Mouse (Mus musculus): ENCODE measurements at regions not wholly inside any gene's neighbourhood (a gene's known extent, or its start where the extent isn't known, plus 50 kb on each side); places are given as distances from the start of the nearest gene placed in this dataset.

- TF ChIP-seq CTCF (IDR thresholded peaks at IDR 0.05; ENCODE audit: insufficient read depth, low read depth, low read length) (no peak), POLR2A (IDR thresholded peaks at IDR 0.05; ENCODE audit: insufficient read depth, low read depth, low read length) (no peak)
Observed at GRCm38 (mm10) chr4:54370909-54371308, 545.1 kb downstream of the Tmem38b start.

Measured in olfactory bulb, adult 2 months (tissue).